Mouse (Mus musculus) MEL (cell line): ENCODE measurements at regions not wholly inside any gene's neighbourhood (a gene's known extent, or its start where the extent isn't known, plus 50 kb on each side); places are given as distances from the start of the nearest gene placed in this dataset.

Source experiments
- CTCF ChIP-seq, 3 experiments: IDR thresholded peaks in 2 of 3; conservative IDR thresholded peaks in 1 of 3; 2 replicates each; pipeline ENCODE4 v1.5.1; 2011 to 2012; ENCODE audit warnings: low read length in 3 of 3, low read depth in 2 of 3, mild to moderate bottlenecking in 2 of 3, improper control_type of control experiment in 1 of 3, inconsistent platforms in 1 of 3, mixed read lengths in 1 of 3, moderate library complexity in 1 of 3; ENCODE audit not compliant: control insufficient read depth in 1 of 3, insufficient read depth in 1 of 3, poor library complexity in 1 of 3, severe bottlenecking in 1 of 3
- E2F4 ChIP-seq: IDR thresholded peaks from 2 replicates; pipeline ENCODE4 v1.6.1; 2011; ENCODE audit warnings: low read depth, low read length, improper control_type of control experiment, borderline replicate concordance
- EP300 ChIP-seq, 2 experiments: IDR thresholded peaks; 2 replicates each; pipeline ENCODE4 v1.6.1; 2011; ENCODE audit warnings: improper control_type of control experiment in 2 of 2, low read length in 2 of 2, low read depth in 1 of 2, mild to moderate bottlenecking in 1 of 2
- HCFC1 ChIP-seq: IDR thresholded peaks from 2 replicates; pipeline ENCODE4 v1.6.1; 2012; ENCODE audit warnings: low read depth, mild to moderate bottlenecking, inconsistent platforms, low read length, improper control_type of control experiment, moderate library complexity
- MXI1 ChIP-seq: IDR thresholded peaks from 2 replicates; pipeline ENCODE4 v1.6.1; 2011; ENCODE audit warnings: mild to moderate bottlenecking, low read depth, low read length, improper control_type of control experiment
- MYC ChIP-seq: IDR thresholded peaks from 2 replicates; pipeline ENCODE4 v1.6.1; 2011; ENCODE audit warnings: low read depth, mild to moderate bottlenecking, low read length, improper control_type of control experiment, moderate library complexity
- NELFE ChIP-seq: IDR thresholded peaks from 2 replicates; pipeline ENCODE4 v1.6.1; 2011; ENCODE audit warnings: low read depth, low read length, improper control_type of control experiment
- POLR2A ChIP-seq, 2 experiments: IDR thresholded peaks; 2 replicates each; pipeline ENCODE4 v1.6.1; 2011 to 2012; ENCODE audit warnings: low read length in 2 of 2, mild to moderate bottlenecking in 2 of 2, control low read depth in 1 of 2, improper control_type of control experiment in 1 of 2, low read depth in 1 of 2, moderate library complexity in 1 of 2; ENCODE audit not compliant: control insufficient read depth in 1 of 2, insufficient read depth in 1 of 2, poor library complexity in 1 of 2
- POLR2AphosphoS2 ChIP-seq: IDR thresholded peaks from 2 replicates; pipeline ENCODE4 v1.6.1; 2011; ENCODE audit warnings: low read length, improper control_type of control experiment
- RCOR1 ChIP-seq: IDR thresholded peaks from 2 replicates; pipeline ENCODE4 v1.6.1; 2012; ENCODE audit warnings: low read depth, mild to moderate bottlenecking, inconsistent platforms, low read length, improper control_type of control experiment
- TAL1 ChIP-seq: IDR thresholded peaks from 2 replicates; pipeline ENCODE4 v1.6.1; 2012; ENCODE audit warnings: mild to moderate bottlenecking, inconsistent platforms, low read length, moderate library complexity, mixed read lengths
- TCF12 ChIP-seq: IDR thresholded peaks from 2 replicates; pipeline ENCODE4 v1.6.1; 2014; ENCODE audit warnings: low read depth, mild to moderate bottlenecking, inconsistent platforms, low read length, improper control_type of control experiment, moderate library complexity
- USF1 ChIP-seq: IDR thresholded peaks from 2 replicates; pipeline ENCODE4 v1.6.1; 2014; ENCODE audit warnings: low read depth, mild to moderate bottlenecking, inconsistent platforms, low read length, improper control_type of control experiment, moderate library complexity

GRCm38 (mm10) chr10:43707011-43707410 lies 128.9 kb downstream of the Cd24a start:
- TF ChIP-seq EP300 (IDR thresholded peaks at IDR 0.05; ENCODE audit: low read depth in 1 of 2, low read length in 2 of 2) (no peak), E2F4 (no peak), CTCF (IDR thresholded peaks at IDR 0.05 in 2 of 3, conservative IDR thresholded peaks at IDR 0.05 in 1 of 3; ENCODE audit: control insufficient read depth in 1 of 3, insufficient read depth in 1 of 3, low read depth in 2 of 3, low read length in 3 of 3, poor library complexity in 1 of 3, severe bottlenecking in 1 of 3) (no peak), MXI1 (no peak), HCFC1 (no peak), POLR2AphosphoS2 (no peak), RCOR1 (no peak), USF1 (no peak), MYC (no peak), TAL1 (no peak), POLR2A (IDR thresholded peaks at IDR 0.05; ENCODE audit: control insufficient read depth in 1 of 2, insufficient read depth in 1 of 2, low read depth in 1 of 2, low read length in 2 of 2, poor library complexity in 1 of 2) (no peak), NELFE (no peak), TCF12 (no peak)
